Mouse (Mus musculus): ENCODE measurements around the gene Slc44a4. TPM values are rescaled to one million over a fixed set of nuclear protein-coding genes. Genes with fewer than 3 reads are reported as not detected.
"Not testable (repeated sequence)": the region's sequence is repeated elsewhere in the genome, so short reads cannot be mapped to it uniquely, and the experiment has no call there.

Gene Slc44a4
- polyA plus RNA-seq, 1 experiment from 2014 or later = 0.15 TPM

- peak overlapping the region; percentile 96 for H3K27ac ChIP-seq (replicated peaks)
- WGBS = under 1% methylated on average over 38 of the region's 45 CpGs
- peak overlapping the region; percentile 85 for H3K4me2 ChIP-seq
- peak overlapping the region; percentile 99 for H3K9ac ChIP-seq
- no peak for ATAC-seq (ENCODE audit: extremely low read depth, insufficient number of reproducible peaks, low FRiP score, low TSS enrichment)
- H3K4me1 ChIP-seq = peaks cover 39% of the 10 kb centered on the region
- H3K9me3 ChIP-seq = no peaks in the 10 kb centered on the region
- H3K27me3 ChIP-seq (replicated peaks) = no peaks in the 10 kb centered on the region
- peaks cover 44% of the 10 kb centered on the region for H3K36me3 ChIP-seq
- H3K4me3 ChIP-seq = peak overlapping the region; percentile 95
Observed at GRCm38 (mm10) chr17:34899053-34899889, 15.0 kb upstream of the Slc44a4 start.

- Histone ChIP-seq H3K4me3 (peak overlapping the region; percentile 95), H3K36me3 (peaks cover 50% of the 10 kb centered on the region), H3K27me3 (replicated peaks) (no peaks in the 10 kb centered on the region), H3K27ac (replicated peaks) (peak overlapping the region; percentile 96), H3K4me2 (peak overlapping the region; percentile 85), H3K4me1 (peaks cover 39% of the 10 kb centered on the region), H3K9ac (peak overlapping the region; percentile 99), H3K9me3 (no peaks in the 10 kb centered on the region)
- WGBS = 8% methylated on average over 5 of the region's 5 CpGs
- no peak for ATAC-seq (ENCODE audit: extremely low read depth, insufficient number of reproducible peaks, low FRiP score, low TSS enrichment)
Observed at GRCm38 (mm10) chr17:34899890-34900243, 14.4 kb upstream of the Slc44a4 start.

- not testable (repeated sequence) for ATAC-seq (ENCODE audit: extremely low read depth, insufficient number of reproducible peaks, low FRiP score, low TSS enrichment); H3K27me3 ChIP-seq (replicated peaks); H3K27ac ChIP-seq (replicated peaks); H3K4me3 ChIP-seq; H3K4me2 ChIP-seq; H3K9ac ChIP-seq; H3K9me3 ChIP-seq
- peaks cover 29% of the 10 kb centered on the region for H3K4me1 ChIP-seq
- H3K36me3 ChIP-seq = peaks cover 58% of the 10 kb centered on the region
Observed at GRCm38 (mm10) chr17:34900826-34901225, 13.4 kb upstream of the Slc44a4 start.

GRCm38 (mm10) chr17:34901948-34902347, 12.3 kb upstream of the Slc44a4 start:
- not testable (repeated sequence) for ATAC-seq (ENCODE audit: extremely low read depth, insufficient number of reproducible peaks, low FRiP score, low TSS enrichment); H3K4me3 ChIP-seq; H3K9ac ChIP-seq; H3K9me3 ChIP-seq; H3K27ac ChIP-seq (replicated peaks); H3K4me2 ChIP-seq; H3K27me3 ChIP-seq (replicated peaks)
- 85% methylated on average over 9 of the region's 10 CpGs for WGBS
- H3K36me3 ChIP-seq = peaks cover 62% of the 10 kb centered on the region
- H3K4me1 ChIP-seq = peaks cover 18% of the 10 kb centered on the region

DNA sequence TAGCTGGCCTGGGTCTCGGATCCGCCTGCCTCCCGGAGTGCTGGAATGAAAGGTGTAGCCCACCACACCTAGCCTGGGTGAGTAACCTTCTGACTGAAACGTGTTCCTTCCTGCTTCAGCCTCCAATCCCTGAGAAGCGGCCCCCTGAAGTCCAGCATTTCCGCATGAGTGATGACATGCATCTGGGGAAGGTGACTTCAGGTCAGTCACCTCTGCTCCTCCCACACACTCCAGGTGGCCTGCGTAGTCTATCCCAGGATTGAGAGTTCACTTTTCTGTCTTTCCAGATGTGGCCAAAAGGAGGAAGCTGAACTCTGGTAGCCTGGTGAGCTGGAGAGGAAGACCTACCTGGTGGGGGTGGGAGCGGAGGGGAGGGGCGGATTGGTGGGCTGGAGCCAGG, 11.4 kb upstream of the Slc44a4 start:
- Histone ChIP-seq H3K27ac (replicated peaks) (no peak overlapping the region), H3K36me3 (peaks cover 71% of the 10 kb centered on the region), H3K4me2 (no peak overlapping the region), H3K9me3 (no peaks in the 10 kb centered on the region), H3K4me1 (peaks cover 9% of the 10 kb centered on the region), H3K4me3 (no peak overlapping the region), H3K9ac (peak overlapping the region; percentile 33; the same call in 1 of the 2 replicates), H3K27me3 (replicated peaks) (no peaks in the 10 kb centered on the region)
- no peak for ATAC-seq (ENCODE audit: extremely low read depth, insufficient number of reproducible peaks, low FRiP score, low TSS enrichment)
- WGBS = 88% methylated on average over 9 of the region's 9 CpGs

- Histone ChIP-seq H3K36me3 (peaks cover 81% of the 10 kb centered on the region), H3K9ac (no peak overlapping the region), H3K4me2 (no peak overlapping the region), H3K9me3 (no peaks in the 10 kb centered on the region), H3K27ac (replicated peaks) (no peak overlapping the region), H3K27me3 (replicated peaks) (no peaks in the 10 kb centered on the region), H3K4me1 (peaks cover 3% of the 10 kb centered on the region), H3K4me3 (no peak overlapping the region)
- WGBS = 91% methylated on average over 10 of the region's 10 CpGs
- no peak for ATAC-seq (ENCODE audit: extremely low read depth, insufficient number of reproducible peaks, low FRiP score, low TSS enrichment)
Observed at GRCm38 (mm10) chr17:34910982-34911381, 3.3 kb upstream of the Slc44a4 start.

GRCm38 (mm10) chr17:34911945-34912351, 2.3 kb upstream of the Slc44a4 start:
- no peaks in the 10 kb centered on the region for H3K9me3 ChIP-seq
- H3K27ac ChIP-seq (replicated peaks) = no peak overlapping the region
- H3K4me3 ChIP-seq = no peak overlapping the region
- 50% methylated on average over 5 of the region's 5 CpGs for WGBS
- no peak overlapping the region for H3K4me2 ChIP-seq
- H3K36me3 ChIP-seq = peaks cover 72% of the 10 kb centered on the region
- H3K4me1 ChIP-seq = peaks cover 3% of the 10 kb centered on the region
- no peaks in the 10 kb centered on the region for H3K27me3 ChIP-seq (replicated peaks)
- no peak for ATAC-seq (ENCODE audit: extremely low read depth, insufficient number of reproducible peaks, low FRiP score, low TSS enrichment)
- no peak overlapping the region for H3K9ac ChIP-seq

GRCm38 (mm10) chr17:34915410-34915831, 1.2 kb downstream of the Slc44a4 start:
- no peak overlapping the region for H3K27ac ChIP-seq (replicated peaks)
- H3K4me2 ChIP-seq = peak overlapping the region; percentile 37
- H3K36me3 ChIP-seq = peaks cover 37% of the 10 kb centered on the region
- H3K9me3 ChIP-seq = no peaks in the 10 kb centered on the region
- 20% methylated on average over 11 of the region's 11 CpGs for WGBS
- H3K27me3 ChIP-seq (replicated peaks) = no peaks in the 10 kb centered on the region
- ATAC-seq (ENCODE audit: extremely low read depth, insufficient number of reproducible peaks, low FRiP score, low TSS enrichment) = peak; percentile 30; the same call in 1 of the 2 replicates
- H3K4me1 ChIP-seq = peaks cover 3% of the 10 kb centered on the region
- peak overlapping the region; percentile 63 for H3K9ac ChIP-seq
- H3K4me3 ChIP-seq = 0 out of 2 replicates have a peak overlapping the region, but pooled peaks have one; percentile 8

DNA sequence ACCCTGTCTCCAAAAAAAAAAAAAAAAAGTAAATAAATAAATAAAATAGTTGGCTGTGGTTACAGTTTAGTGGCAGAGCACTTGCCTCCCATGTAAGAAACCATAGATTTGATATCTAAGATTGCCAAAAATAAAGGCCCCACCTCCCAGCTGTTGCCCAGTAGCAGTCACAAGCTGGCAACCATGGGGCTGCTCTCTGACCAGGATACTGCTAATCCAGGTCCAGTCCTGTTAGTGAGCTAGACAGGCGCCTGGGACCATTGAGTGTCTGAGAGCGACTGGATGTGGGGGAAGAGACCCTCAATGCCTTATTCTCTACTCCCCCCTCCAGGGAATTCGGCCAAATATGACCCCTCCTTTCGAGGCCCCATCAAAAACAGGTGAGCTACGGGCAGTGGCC, 2.0 kb downstream of the Slc44a4 start:
- no peaks in the 10 kb centered on the region for H3K27me3 ChIP-seq (replicated peaks)
- H3K9ac ChIP-seq = no peak overlapping the region
- no peak overlapping the region for H3K4me3 ChIP-seq
- H3K4me2 ChIP-seq = no peak overlapping the region
- ATAC-seq (ENCODE audit: extremely low read depth, insufficient number of reproducible peaks, low FRiP score, low TSS enrichment) = no peak
- peaks cover 3% of the 10 kb centered on the region for H3K4me1 ChIP-seq
- no peaks in the 10 kb centered on the region for H3K9me3 ChIP-seq
- 84% methylated on average over 5 of the region's 5 CpGs for whole genome bisulfite sequencing
- no peak overlapping the region for H3K27ac ChIP-seq (replicated peaks)
- peaks cover 28% of the 10 kb centered on the region for H3K36me3 ChIP-seq

DNA sequence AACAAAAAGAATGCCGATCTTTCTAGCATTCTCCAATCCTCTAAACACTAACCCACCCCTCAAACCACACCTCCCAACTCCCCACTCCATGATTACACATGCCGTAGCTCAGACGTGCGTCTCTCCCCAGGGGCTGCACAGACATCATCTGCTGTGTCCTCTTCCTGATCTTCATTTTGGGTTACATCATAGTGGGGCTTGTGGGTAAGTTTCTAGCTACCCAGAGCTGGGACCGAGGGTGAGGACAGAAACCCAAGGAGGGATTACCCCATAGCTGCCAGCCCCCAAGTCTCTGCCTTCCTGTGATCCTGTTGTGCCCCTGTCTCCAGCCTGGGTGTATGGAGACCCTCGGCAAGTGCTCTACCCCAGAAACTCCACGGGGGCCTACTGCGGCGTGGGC, 2.9 kb downstream of the Slc44a4 start:
- Histone ChIP-seq H3K27ac (replicated peaks) (no peak overlapping the region), H3K27me3 (replicated peaks) (no peaks in the 10 kb centered on the region), H3K36me3 (peaks cover 19% of the 10 kb centered on the region), H3K9ac (no peak overlapping the region; the same call in 1 of the 2 replicates), H3K4me2 (no peak overlapping the region), H3K9me3 (no peaks in the 10 kb centered on the region), H3K4me3 (no peak overlapping the region), H3K4me1 (peaks cover 3% of the 10 kb centered on the region)
- no peak for ATAC-seq (ENCODE audit: extremely low read depth, insufficient number of reproducible peaks, low FRiP score, low TSS enrichment)
- 65% methylated on average over 9 of the region's 9 CpGs for WGBS

- 43% methylated on average over 6 of the region's 6 CpGs for WGBS
- no peaks in the 10 kb centered on the region for H3K36me3 ChIP-seq
- no peaks in the 10 kb centered on the region for H3K4me1 ChIP-seq
- H3K9ac ChIP-seq = no peak overlapping the region
- no peaks in the 10 kb centered on the region for H3K9me3 ChIP-seq
- H3K4me2 ChIP-seq = no peak overlapping the region
- no peak overlapping the region for H3K27ac ChIP-seq (replicated peaks)
- ATAC-seq (ENCODE audit: extremely low read depth, insufficient number of reproducible peaks, low FRiP score, low TSS enrichment) = no peak; the same call in 1 of the 2 replicates
- no peak overlapping the region for H3K4me3 ChIP-seq
- no peaks in the 10 kb centered on the region for H3K27me3 ChIP-seq (replicated peaks)
Observed at GRCm38 (mm10) chr17:34922939-34923338, 8.7 kb downstream of the Slc44a4 start.

DNA sequence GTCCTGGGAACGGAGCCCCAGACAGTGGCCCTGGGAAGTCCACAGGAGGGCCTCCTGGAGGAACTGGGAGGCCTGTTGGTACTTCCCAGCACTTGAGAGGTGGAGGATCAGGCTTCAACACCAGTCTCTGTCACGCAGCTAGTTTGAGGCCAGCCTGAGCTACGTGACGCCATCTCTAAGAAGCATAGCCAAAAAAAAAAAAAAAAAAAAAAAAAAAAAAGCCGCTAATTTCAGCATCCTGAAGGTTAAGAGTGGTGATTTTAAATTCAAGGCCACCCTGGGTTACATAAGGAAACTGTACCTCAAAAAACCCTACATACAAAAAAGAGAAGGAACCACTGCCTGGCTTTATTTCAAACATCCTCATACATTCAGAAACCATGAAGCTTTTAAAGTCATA, 10.0 kb downstream of the Slc44a4 start:
- no peaks in the 10 kb centered on the region for H3K36me3 ChIP-seq
- H3K27me3 ChIP-seq (replicated peaks) = no peaks in the 10 kb centered on the region
- no peak for ATAC-seq (ENCODE audit: extremely low read depth, insufficient number of reproducible peaks, low FRiP score, low TSS enrichment)
- H3K27ac ChIP-seq (replicated peaks) = no peak overlapping the region
- H3K9ac ChIP-seq = no peak overlapping the region
- no peaks in the 10 kb centered on the region for H3K4me1 ChIP-seq
- H3K9me3 ChIP-seq = no peaks in the 10 kb centered on the region
- 62% methylated on average over 5 of the region's 5 CpGs for WGBS
- no peak overlapping the region for H3K4me3 ChIP-seq
- no peak overlapping the region for H3K4me2 ChIP-seq

Data from heart, embryonic 13.5 days (tissue).